Mouse (Mus musculus) neural tube, embryonic 13.5 days (tissue): ENCODE measurements around the gene Trdmt1. TPM values are rescaled to one million over a fixed set of nuclear protein-coding genes. Genes with fewer than 3 reads are reported as not detected.

ENCODE experiments used
- ATAC-seq: fragments of 200-750 bp; cut with Nextera tagmentation; 2 replicates; pipeline ENCODE4 v1.8.0; 2017; ENCODE audit warnings: low read depth, mild to moderate bottlenecking, moderate TSS enrichment, moderate library complexity
- H3K27ac ChIP-seq: fragments of 300-500 bp; sonication (generic); replicated peaks from 2 replicates; pipeline ENCODE4 v1.5.1; 2015; ENCODE audit warnings: moderate library complexity, mild to moderate bottlenecking, inconsistent platforms
- H3K27me3 ChIP-seq: fragments of 300-500 bp; sonication (generic); 2 replicates; pipeline ENCODE4 v1.6.1; 2015; ENCODE audit warnings: mild to moderate bottlenecking, inconsistent platforms
- H3K36me3 ChIP-seq: fragments of 300-500 bp; sonication (generic); 2 replicates; pipeline ENCODE4 v1.6.1; 2015; ENCODE audit warnings: mild to moderate bottlenecking, inconsistent platforms
- H3K4me1 ChIP-seq: fragments of 300-500 bp; sonication (generic); replicated peaks from 2 replicates; pipeline ENCODE4 v1.6.1; 2015; ENCODE audit warnings: inconsistent platforms
- H3K4me2 ChIP-seq: fragments of 300-500 bp; sonication (generic); 2 replicates; pipeline ENCODE4 v1.6.1; 2015; ENCODE audit warnings: inconsistent platforms, mild to moderate bottlenecking, moderate library complexity
- H3K4me3 ChIP-seq: fragments of 300-500 bp; sonication (generic); 2 replicates; pipeline ENCODE4 v1.5.1; 2015; ENCODE audit warnings: mild to moderate bottlenecking, inconsistent platforms
- H3K9ac ChIP-seq: fragments of 300-500 bp; sonication (generic); 2 replicates; pipeline ENCODE4 v1.6.1; 2015; ENCODE audit warnings: moderate library complexity, mild to moderate bottlenecking, inconsistent platforms
- H3K9me3 ChIP-seq: fragments of 300-500 bp; sonication (generic); 2 replicates; pipeline ENCODE4 v1.6.1; 2016; ENCODE audit warnings: inconsistent platforms
- WGBS: fragments of 180-500 bp; shearing (Covaris S2); methylation state at CpG from one replicate; pipeline ENCODE4 v1.1.7; 2015; 5-methylcytosine and 5-hydroxymethylcytosine counted together
- polyA plus RNA-seq: library from polyadenylated mRNA; unstranded; fragments of >200 nt; fragmentation: Nextera tagmentation; extraction: Ambion mirVana; gene quantifications from 2 replicates; pipeline ENCODE4 v1.2.1, GENCODE M21; 2015

Gene Trdmt1
- polyA plus RNA-seq, 1 experiment from 2014 or later: 9.9 TPM

DNA sequence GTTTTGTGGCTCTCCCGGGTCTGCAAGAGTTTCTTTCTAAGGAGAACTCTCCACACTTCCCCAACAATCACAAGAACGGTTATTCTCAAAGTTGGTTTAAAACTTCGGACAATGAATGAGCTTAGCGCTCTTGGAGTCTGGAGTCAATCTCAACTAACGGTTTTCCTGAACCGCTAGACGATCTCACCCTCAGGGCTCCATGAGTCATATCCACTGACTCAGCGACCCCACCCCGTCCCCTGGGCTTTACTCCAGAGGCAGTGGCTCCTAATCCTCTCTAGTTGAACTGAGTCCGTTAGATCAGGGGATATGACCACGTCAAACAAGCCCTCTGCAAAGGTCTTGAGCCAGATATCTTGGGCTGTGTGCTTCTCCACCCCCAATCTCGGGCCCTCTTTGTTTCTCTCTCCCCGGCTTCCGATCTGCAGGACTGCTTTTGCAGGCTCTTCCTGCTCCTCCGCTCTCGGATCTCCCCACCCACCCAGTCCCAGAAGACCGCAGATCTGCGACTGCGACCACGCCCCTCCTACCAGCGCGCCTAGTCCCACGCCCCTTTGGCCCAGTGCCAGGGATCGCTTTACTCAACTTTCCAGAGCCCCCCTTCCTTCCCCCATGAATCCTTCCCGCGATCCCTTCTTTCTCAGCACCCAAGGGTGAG, 29.1 kb upstream of the Trdmt1 start, which contains the start of gene Vim:
Vim (plus strand) TSS at position 520 of the 658 bp plus-strand sequence.
- WGBS: 0% methylated on average over 26 of the region's 26 CpGs
- Histone ChIP-seq H3K36me3 (peaks cover 8% of the 10 kb centered on the region; the same call in 1 of the 2 replicates), H3K27me3 (no peaks in the 10 kb centered on the region), H3K4me3 (peak within 1 kb of the TSS; percentile 80), H3K27ac (peak within 1 kb of the TSS; percentile 96), H3K4me1 (peaks cover 42% of the 10 kb centered on the region), H3K9ac (peak within 1 kb of the TSS; percentile 93), H3K4me2 (peak within 1 kb of the TSS; percentile 78), H3K9me3 (no peaks in the 10 kb centered on the region)
- ATAC-seq: peak; percentile 89

DNA sequence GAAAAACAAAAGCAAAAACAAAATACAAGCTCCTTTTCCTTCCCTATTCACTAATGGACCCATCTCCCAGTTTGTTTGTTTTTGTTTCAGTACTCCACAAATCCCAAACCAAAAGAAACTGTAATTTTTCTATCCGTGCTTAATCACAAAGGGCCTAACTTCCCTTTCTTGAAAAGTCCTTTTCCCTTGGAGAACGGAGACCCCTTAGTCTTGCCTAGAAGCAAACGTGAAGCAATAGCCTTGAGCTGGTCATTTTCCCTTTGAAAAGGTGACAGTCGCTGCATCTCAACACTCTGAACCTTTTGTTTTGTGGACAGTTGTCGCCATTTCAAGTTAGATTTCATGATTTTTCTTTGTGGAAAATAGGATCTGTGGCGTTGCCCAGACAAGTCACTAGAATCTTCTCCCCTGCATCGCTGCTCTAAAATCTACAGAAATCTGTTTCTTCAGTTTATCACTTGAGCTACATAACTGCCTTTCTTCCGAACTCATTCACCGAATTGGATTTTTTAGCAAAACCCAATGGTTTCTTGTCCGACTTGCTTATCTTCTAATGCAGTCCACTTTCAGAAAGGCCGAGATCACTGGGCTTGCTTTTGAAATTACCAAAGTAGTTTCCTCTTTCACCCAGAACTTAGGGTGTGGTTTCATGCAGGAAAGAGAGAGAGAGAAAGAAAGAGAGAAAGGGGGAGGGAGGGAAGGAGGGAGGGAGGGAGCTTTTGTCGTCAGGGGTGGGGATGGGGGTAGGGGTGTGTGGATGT, 28.4 kb upstream of the Trdmt1 start:
- Histone ChIP-seq H3K36me3 (0 out of 2 replicates have a peak, but pooled peaks cover 2% of the 10 kb centered on the region), H3K9me3 (no peaks in the 10 kb centered on the region), H3K4me1 (peaks cover 36% of the 10 kb centered on the region), H3K9ac (peak overlapping the region; percentile 93), H3K27me3 (no peaks in the 10 kb centered on the region), H3K4me2 (peak overlapping the region; percentile 78), H3K4me3 (peak overlapping the region; percentile 80), H3K27ac (peak overlapping the region; percentile 96)
- ATAC-seq: peak; percentile 7; the same call in 1 of the 2 replicates
- WGBS: 4% methylated on average over 12 of the region's 12 CpGs

DNA sequence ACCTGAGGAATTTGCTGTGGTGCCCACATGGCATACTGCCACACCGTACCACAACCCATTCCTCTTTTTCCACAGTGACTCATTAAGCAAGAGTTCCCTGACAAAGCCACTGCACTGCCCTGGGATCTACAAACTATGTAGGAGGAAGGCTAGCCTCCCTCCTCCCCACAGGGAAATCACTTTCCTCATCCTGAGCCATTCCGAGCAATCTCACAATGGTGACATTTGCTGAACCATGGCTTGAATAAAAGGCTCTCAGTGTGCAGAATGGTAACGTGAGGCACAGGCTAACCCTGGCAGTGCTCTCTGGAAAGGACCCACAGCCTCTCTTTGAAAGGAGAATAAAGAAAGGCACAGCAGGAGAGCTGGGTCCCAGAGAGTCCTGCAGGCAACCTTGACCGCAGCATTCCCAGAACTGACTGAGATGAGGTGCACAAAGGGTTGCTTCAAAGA, 27.7 kb upstream of the Trdmt1 start:
- H3K36me3 ChIP-seq: no peaks in the 10 kb centered on the region
- peak overlapping the region; percentile 96 for H3K27ac ChIP-seq
- H3K27me3 ChIP-seq: no peaks in the 10 kb centered on the region
- peak overlapping the region; percentile 78 for H3K4me2 ChIP-seq
- peaks cover 36% of the 10 kb centered on the region for H3K4me1 ChIP-seq
- ATAC-seq: no peak
- H3K9ac ChIP-seq: peak overlapping the region; percentile 12; the same call in 1 of the 2 replicates
- H3K9me3 ChIP-seq: no peaks in the 10 kb centered on the region
- WGBS: 3% methylated on average over 4 of the region's 4 CpGs
- H3K4me3 ChIP-seq: peak overlapping the region; percentile 80

DNA sequence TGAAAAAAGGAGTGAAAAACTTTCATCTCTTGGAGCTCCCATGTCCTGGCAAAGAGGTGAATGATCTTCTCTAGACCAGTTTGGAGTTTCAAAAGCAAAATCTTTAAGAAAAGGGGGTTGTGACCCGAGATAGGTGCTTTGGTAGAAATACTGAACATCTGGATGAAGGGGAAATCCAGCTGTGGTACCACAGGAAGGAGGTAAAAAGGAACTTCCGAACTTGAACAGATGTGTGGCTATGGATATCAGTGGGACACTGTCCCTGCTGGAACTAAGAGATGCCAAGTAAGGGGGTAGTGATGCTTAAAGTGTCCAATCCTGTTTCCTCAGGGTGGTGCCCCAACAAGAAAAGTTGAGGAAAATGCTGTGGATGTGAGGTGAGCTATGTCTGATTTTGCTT, 25.7 kb upstream of the Trdmt1 start:
- no peaks in the 10 kb centered on the region for H3K9me3 ChIP-seq
- no peaks in the 10 kb centered on the region for H3K27me3 ChIP-seq
- no peak overlapping the region for H3K27ac ChIP-seq
- H3K4me2 ChIP-seq: no peak overlapping the region
- H3K9ac ChIP-seq: no peak overlapping the region
- no peaks in the 10 kb centered on the region for H3K36me3 ChIP-seq
- peaks cover 23% of the 10 kb centered on the region for H3K4me1 ChIP-seq
- no peak for ATAC-seq
- 84% methylated on average over 2 of the region's 2 CpGs for WGBS
- no peak overlapping the region for H3K4me3 ChIP-seq

DNA sequence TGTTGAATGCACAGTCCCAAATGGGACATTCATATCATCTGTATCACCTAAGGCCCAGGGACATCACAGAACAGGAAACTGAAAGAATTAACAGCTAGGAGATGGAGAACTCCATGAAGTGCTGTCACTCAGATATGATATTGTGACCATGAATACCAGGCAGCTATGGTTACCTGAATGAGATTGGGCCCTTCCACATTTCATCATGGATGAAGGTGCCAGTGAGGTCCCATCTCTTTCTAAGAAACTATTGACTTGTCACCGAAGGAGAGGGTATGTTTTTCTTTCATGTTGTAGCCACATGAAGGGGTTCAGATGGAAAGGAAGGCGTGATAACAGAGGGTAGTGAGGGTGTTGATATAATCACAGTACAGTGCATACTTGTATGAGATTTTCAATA, 15.9 kb upstream of the Trdmt1 start:
- WGBS: 94% methylated on average over 2 of the region's 2 CpGs
- H3K4me2 ChIP-seq: no peak overlapping the region
- no peaks in the 10 kb centered on the region for H3K36me3 ChIP-seq
- H3K9me3 ChIP-seq: no peaks in the 10 kb centered on the region
- 0 out of 2 replicates have a peak, but pooled peaks cover 5% of the 10 kb centered on the region for H3K4me1 ChIP-seq
- no peak overlapping the region for H3K4me3 ChIP-seq
- ATAC-seq: no peak
- no peak overlapping the region for H3K27ac ChIP-seq
- H3K27me3 ChIP-seq: no peaks in the 10 kb centered on the region
- no peak overlapping the region for H3K9ac ChIP-seq

DNA sequence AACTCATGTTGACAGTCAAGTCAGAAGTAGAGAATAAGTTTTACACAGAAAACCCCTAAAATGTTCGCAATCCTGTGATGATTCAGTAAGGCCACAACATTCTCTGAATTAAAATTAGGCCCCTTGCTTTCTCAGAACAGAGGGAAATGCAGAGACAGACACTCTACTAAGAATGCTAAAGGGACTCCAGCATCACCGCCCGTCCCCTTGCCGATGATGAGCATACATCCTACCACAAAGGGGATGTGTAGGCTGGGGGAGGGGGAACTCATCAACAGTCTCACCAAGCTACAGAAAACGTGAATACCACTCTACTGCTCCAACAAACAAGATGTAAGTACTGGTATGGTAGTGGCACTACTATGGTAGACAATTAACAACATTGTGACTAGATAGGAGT, 15.3 kb upstream of the Trdmt1 start:
- Histone ChIP-seq H3K9ac (no peak overlapping the region), H3K4me2 (no peak overlapping the region), H3K36me3 (no peaks in the 10 kb centered on the region), H3K4me1 (0 out of 2 replicates have a peak, but pooled peaks cover 5% of the 10 kb centered on the region), H3K4me3 (no peak overlapping the region), H3K27ac (no peak overlapping the region), H3K9me3 (no peaks in the 10 kb centered on the region), H3K27me3 (no peaks in the 10 kb centered on the region)
- 73% methylated on average over 5 of the region's 5 CpGs for WGBS
- ATAC-seq: no peak

DNA sequence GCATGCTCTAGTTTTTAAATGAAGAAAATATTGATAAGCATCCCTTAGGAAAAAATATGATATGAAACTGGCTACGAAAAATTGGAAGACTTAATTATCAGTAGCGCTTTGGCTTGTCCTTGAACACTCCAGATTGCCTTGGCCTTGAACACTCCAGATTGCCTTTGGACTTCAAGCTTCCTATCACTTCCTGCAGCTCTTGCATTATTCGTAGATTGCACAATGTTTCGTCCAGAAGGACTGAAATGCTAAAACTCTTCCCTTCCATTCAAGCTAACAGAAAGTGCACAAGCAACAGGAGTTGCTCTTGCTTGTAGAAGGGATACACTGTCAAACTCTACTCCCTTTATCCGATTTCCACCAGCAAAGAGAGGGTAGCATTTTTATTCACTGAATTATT, 14.8 kb upstream of the Trdmt1 start:
- H3K4me1 ChIP-seq: 0 out of 2 replicates have a peak, but pooled peaks cover 5% of the 10 kb centered on the region
- H3K36me3 ChIP-seq: no peaks in the 10 kb centered on the region
- ATAC-seq: no peak
- H3K4me3 ChIP-seq: no peak overlapping the region
- no peak overlapping the region for H3K27ac ChIP-seq
- H3K9ac ChIP-seq: no peak overlapping the region
- H3K9me3 ChIP-seq: no peaks in the 10 kb centered on the region
- H3K27me3 ChIP-seq: no peaks in the 10 kb centered on the region
- H3K4me2 ChIP-seq: no peak overlapping the region
- 90% methylated on average over 5 of the region's 5 CpGs for WGBS

DNA sequence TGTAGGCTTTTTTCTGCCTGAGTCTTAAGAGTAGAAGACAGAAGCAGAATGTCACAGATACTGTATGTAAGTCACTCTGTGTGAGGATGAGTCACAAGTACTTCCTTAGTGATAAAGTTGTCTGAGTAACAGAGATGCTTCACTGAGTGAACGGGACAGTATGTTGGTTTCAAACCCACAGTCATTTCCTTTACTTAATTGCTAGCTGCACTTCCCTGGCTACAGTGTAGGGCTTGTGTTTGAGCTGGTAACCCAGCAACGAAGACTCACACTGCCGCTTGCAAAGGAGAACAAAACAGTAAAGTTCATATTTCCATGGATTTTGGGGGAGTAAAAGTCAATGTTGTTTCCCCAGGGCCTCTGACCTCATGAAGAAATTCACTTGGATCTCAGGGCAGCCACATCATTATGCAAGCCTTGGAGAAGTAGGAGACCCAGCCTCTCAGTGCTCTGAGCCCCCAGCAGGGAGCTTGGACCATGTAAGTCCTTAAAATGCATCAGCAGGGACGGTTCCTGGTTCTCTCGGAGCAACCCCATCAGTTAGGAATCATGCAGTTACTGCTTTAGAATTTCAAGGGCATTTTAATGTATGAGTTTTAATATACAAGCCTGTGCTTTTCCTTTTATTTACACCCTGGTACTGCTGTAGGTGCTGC, 14.3 kb upstream of the Trdmt1 start:
- Histone ChIP-seq H3K36me3 (no peaks in the 10 kb centered on the region), H3K4me1 (0 out of 2 replicates have a peak, but pooled peaks cover 5% of the 10 kb centered on the region), H3K9me3 (no peaks in the 10 kb centered on the region), H3K27me3 (no peaks in the 10 kb centered on the region), H3K4me2 (no peak overlapping the region), H3K27ac (no peak overlapping the region), H3K4me3 (no peak overlapping the region), H3K9ac (no peak overlapping the region)
- no peak for ATAC-seq
- 38% methylated on average over 5 of the region's 5 CpGs for WGBS

DNA sequence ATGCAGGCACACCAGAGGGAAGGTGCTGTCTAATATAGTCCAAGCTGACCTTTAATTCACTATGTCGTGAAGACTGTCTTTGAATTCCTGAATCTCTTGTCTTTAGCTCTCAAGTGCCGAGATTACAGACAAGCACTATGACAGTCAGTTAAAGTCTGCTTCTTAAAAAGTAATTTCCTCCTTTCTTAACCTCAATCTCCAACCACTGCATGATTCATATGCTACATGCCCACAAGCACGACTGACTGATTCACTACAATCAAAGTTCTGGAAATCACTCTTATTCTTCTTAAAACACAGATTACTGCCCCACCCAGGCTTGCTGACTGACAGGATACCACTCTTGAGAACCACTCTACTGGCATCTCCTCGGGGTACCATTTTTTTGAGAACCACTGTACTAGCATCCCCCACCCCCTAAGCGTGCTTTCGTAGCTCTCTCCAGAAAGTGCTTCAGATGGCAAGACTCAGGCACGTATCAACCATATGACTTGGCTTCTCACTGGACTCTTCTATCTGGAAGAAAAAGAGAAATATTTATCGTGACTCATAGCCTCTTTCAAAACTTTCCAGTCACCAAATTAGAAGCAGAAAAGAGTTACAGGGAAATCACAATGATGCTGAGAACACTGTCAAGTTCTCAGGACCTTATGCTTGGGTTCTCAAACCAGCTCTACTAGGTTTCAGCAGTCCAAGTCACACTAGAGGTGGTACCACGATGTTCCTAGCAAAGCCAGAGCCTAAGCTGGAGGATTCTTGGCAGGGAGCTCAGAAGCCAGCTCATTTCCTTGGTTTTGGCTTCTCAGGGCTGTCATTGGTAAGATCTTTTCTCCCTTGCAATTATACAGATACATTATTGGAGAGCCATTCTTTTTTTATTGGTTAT, 12.9 kb upstream of the Trdmt1 start:
- H3K4me3 ChIP-seq: no peak overlapping the region
- H3K27ac ChIP-seq: no peak overlapping the region
- no peaks in the 10 kb centered on the region for H3K9me3 ChIP-seq
- H3K9ac ChIP-seq: no peak overlapping the region
- no peaks in the 10 kb centered on the region for H3K27me3 ChIP-seq
- no peak for ATAC-seq
- no peak overlapping the region for H3K4me2 ChIP-seq
- no peaks in the 10 kb centered on the region for H3K36me3 ChIP-seq
- WGBS: 86% methylated on average over 9 of the region's 9 CpGs
- 0 out of 2 replicates have a peak, but pooled peaks cover 5% of the 10 kb centered on the region for H3K4me1 ChIP-seq

DNA sequence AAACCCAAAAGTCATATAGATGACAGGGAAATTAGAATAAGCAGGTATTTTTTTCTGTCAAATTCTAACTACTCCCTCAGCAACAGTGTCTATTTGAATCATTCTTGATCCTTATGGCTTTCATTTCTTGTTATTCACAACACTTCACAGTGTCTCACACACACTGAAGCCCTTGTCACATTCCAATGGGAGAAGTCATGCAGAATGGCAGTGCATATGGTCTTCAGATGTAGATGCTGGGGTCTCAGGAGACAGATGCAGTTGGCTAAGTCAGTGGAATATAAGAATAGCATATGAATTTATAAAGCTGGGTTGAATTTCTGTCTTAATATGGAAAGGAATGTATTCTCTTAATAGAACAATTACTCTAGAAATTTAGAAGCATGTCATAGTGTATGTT, 11.8 kb upstream of the Trdmt1 start:
- Histone ChIP-seq H3K27me3 (no peaks in the 10 kb centered on the region), H3K9ac (no peak overlapping the region)
- no peak for ATAC-seq

DNA sequence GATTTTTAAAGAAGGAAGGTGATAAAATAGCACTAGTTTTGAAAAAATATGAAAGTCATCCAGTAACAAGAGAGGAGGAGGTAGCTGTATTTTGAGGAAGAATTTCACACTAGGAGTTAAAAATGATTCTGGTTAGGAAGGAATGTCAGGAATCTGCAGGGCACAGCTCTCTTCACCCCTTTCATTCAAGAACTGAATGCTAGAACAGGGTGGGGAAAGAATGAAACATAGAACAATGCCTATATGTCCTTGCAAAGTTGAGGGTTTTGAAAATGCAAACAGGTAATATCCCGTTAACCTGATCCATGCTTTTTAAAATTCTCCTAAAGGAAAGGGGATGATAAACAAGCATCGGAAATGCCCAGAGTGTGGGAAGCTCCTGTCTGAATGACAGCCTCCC, 9.5 kb upstream of the Trdmt1 start:
- H3K4me2 ChIP-seq: no peak overlapping the region
- no peak overlapping the region for H3K27ac ChIP-seq
- H3K27me3 ChIP-seq: no peaks in the 10 kb centered on the region
- 0 out of 2 replicates have a peak, but pooled peaks cover 5% of the 10 kb centered on the region for H3K4me1 ChIP-seq
- no peak overlapping the region for H3K4me3 ChIP-seq
- H3K9me3 ChIP-seq: no peaks in the 10 kb centered on the region
- 77% methylated on average over 2 of the region's 2 CpGs for WGBS
- no peak overlapping the region for H3K9ac ChIP-seq
- ATAC-seq: no peak
- no peaks in the 10 kb centered on the region for H3K36me3 ChIP-seq

More for the DNA sequence above, 11.8 kb upstream of the Trdmt1 start:
- Histone ChIP-seq H3K4me2 (no peak overlapping the region), H3K4me3 (no peak overlapping the region), H3K9me3 (no peaks in the 10 kb centered on the region), H3K36me3 (no peaks in the 10 kb centered on the region), H3K4me1 (0 out of 2 replicates have a peak, but pooled peaks cover 5% of the 10 kb centered on the region), H3K27ac (no peak overlapping the region)
